Mouse (Mus musculus) inflammation-experienced regulatory T-cells, adult 6 months (primary cell): Measurements from ENCODE around the gene Padi6. TPM values are rescaled to one million over a fixed set of nuclear protein-coding genes. Genes with fewer than 3 reads are reported as not detected.

Experiments used
- ATAC-seq: one replicate; pipeline ENCODE4 v1.8.0; 2017
- polyA plus RNA-seq, 3 experiments: library from polyadenylated mRNA; unstranded; fragments of 100-300 nt; shearing (Covaris generic); gene quantifications; one replicate each; pipeline ENCODE4 v1.2.1; 2017

The Padi6 gene
- not detected for polyA plus RNA-seq

- no peak for ATAC-seq
These were observed at the start of gene Padi6 for GRCm38 (mm10) chr4:140742543-140742942. Gene Padi6 (minus strand): TSS chr4:140742643.

GRCm38 (mm10) chr4:140791071-140791470 is 48.6 kb upstream of the Padi6 start:
- ATAC-seq, result no peak

GRCm38 (mm10) chr4:140789983-140790382 is 47.5 kb upstream of the Padi6 start:
- ATAC-seq, result no peak

GRCm38 (mm10) chr4:140788983-140789382 is 46.5 kb upstream of the Padi6 start:
- peak; percentile 50 for ATAC-seq

GRCm38 (mm10) chr4:140788264-140788663 is 45.8 kb upstream of the Padi6 start:
- ATAC-seq, result no peak

GRCm38 (mm10) chr4:140787414-140787813 is 45.0 kb upstream of the Padi6 start:
- ATAC-seq, result no peak

- ATAC-seq, result no peak
These were observed 42.8 kb upstream of the Padi6 start for GRCm38 (mm10) chr4:140785217-140785616.

- no peak for ATAC-seq
These were observed 42.0 kb upstream of the Padi6 start for GRCm38 (mm10) chr4:140784292-140784945.

- ATAC-seq, result no peak
These were observed 40.4 kb upstream of the Padi6 start for GRCm38 (mm10) chr4:140782821-140783220.

GRCm38 (mm10) chr4:140780507-140780906 is 38.1 kb upstream of the Padi6 start:
- no peak for ATAC-seq

GRCm38 (mm10) chr4:140779803-140780397 is 37.5 kb upstream of the Padi6 start:
- no peak for ATAC-seq

- ATAC-seq, result peak; percentile 77
These were observed 34.2 kb upstream of the Padi6 start for GRCm38 (mm10) chr4:140776623-140777022.

- peak; percentile 32 for ATAC-seq
These were observed 33.4 kb upstream of the Padi6 start for GRCm38 (mm10) chr4:140775876-140776275.

- no peak for ATAC-seq
These were observed 32.5 kb upstream of the Padi6 start for GRCm38 (mm10) chr4:140774893-140775292.

- ATAC-seq, result no peak
These were observed 31.8 kb upstream of the Padi6 start, which contains the start of gene Padi4 for GRCm38 (mm10) chr4:140774025-140774800. Gene Padi4 (minus strand): TSS chr4:140774236.

- no peak for ATAC-seq
These were observed 28.6 kb upstream of the Padi6 start for GRCm38 (mm10) chr4:140771091-140771490.

- ATAC-seq, result no peak
These were observed 28.0 kb upstream of the Padi6 start for GRCm38 (mm10) chr4:140770433-140770832.

- no peak for ATAC-seq
These were observed 26.5 kb upstream of the Padi6 start for GRCm38 (mm10) chr4:140768973-140769372.

GRCm38 (mm10) chr4:140765936-140766335 is 23.5 kb upstream of the Padi6 start:
- no peak for ATAC-seq

GRCm38 (mm10) chr4:140763158-140763557 is 20.7 kb upstream of the Padi6 start:
- no peak for ATAC-seq

- ATAC-seq, result no peak
These were observed 19.2 kb upstream of the Padi6 start for GRCm38 (mm10) chr4:140761601-140762000.

GRCm38 (mm10) chr4:140755811-140756210 is 13.4 kb upstream of the Padi6 start:
- no peak for ATAC-seq

- no peak for ATAC-seq
These were observed 10.9 kb upstream of the Padi6 start for GRCm38 (mm10) chr4:140753366-140753765.

- ATAC-seq, result peak; percentile 46
These were observed 7.9 kb upstream of the Padi6 start for GRCm38 (mm10) chr4:140750328-140750727.
